Mouse (Mus musculus) embryonic facial prominence, embryonic 11.5 days (tissue): ENCODE measurements around the gene Tanc1. TPM values are rescaled to one million over a fixed set of nuclear protein-coding genes. Genes with fewer than 3 reads are reported as not detected.

ENCODE experiments used
- ATAC-seq: fragments of 200-750 bp; cut with Nextera tagmentation; replicated peaks from 2 replicates; pipeline ENCODE4 v1.8.0; 2017; ENCODE audit warnings: low read depth; ENCODE audit not compliant: insufficient number of reproducible peaks, low FRiP score, low TSS enrichment
- DNase-seq: peaks from one replicate; pipeline ENCODE4 v3.0.0-alpha.2; 2015; ENCODE audit warnings: low spot score
- H3K27ac ChIP-seq: fragments of 300-500 bp; sonication (generic); replicated peaks from 2 replicates; pipeline ENCODE4 v1.5.1; 2014; ENCODE audit warnings: mild to moderate bottlenecking, low read depth, low read length, control low read depth
- H3K27me3 ChIP-seq: fragments of 300-500 bp; sonication (generic); 2 replicates; pipeline ENCODE4 v1.6.1; 2014; ENCODE audit warnings: mild to moderate bottlenecking, low read length, moderate library complexity, mixed read lengths; ENCODE audit not compliant: control insufficient read depth, insufficient read depth
- H3K36me3 ChIP-seq: fragments of 300-500 bp; sonication (generic); replicated peaks from 2 replicates; pipeline ENCODE4 v1.6.1; 2014; ENCODE audit warnings: low read depth, mild to moderate bottlenecking, low read length, moderate library complexity, mixed read lengths; ENCODE audit not compliant: control insufficient read depth, insufficient read depth
- H3K4me1 ChIP-seq: fragments of 300-500 bp; sonication (generic); 2 replicates; pipeline ENCODE4 v1.6.1; 2014; ENCODE audit warnings: low read length, mixed read lengths; ENCODE audit not compliant: control insufficient read depth, insufficient read depth
- H3K4me2 ChIP-seq: fragments of 300-500 bp; sonication (generic); 2 replicates; pipeline ENCODE4 v1.6.1; 2014; ENCODE audit warnings: low read depth, mild to moderate bottlenecking, control low read depth, low read length, moderate library complexity
- H3K4me3 ChIP-seq: fragments of 300-500 bp; sonication (generic); 2 replicates; pipeline ENCODE4 v1.5.1; 2014; ENCODE audit warnings: low read depth, low read length, control low read depth
- H3K9ac ChIP-seq: fragments of 300-500 bp; sonication (generic); replicated peaks from 2 replicates; pipeline ENCODE4 v1.6.1; 2014; ENCODE audit warnings: mild to moderate bottlenecking, control low read depth, low read length
- H3K9me3 ChIP-seq: fragments of 300-500 bp; sonication (generic); replicated peaks from 2 replicates; pipeline ENCODE4 v1.6.1; 2016; ENCODE audit warnings: mild to moderate bottlenecking, low read length, inconsistent platforms, mixed read lengths; ENCODE audit not compliant: control insufficient read depth
- WGBS: fragments of 180-500 bp; shearing (Covaris S2); extraction: QIAGEN DNeasy Blood & Tissue Kit; methylation state at CpG from one replicate; pipeline ENCODE4 v1.1.7; 2014; 5-methylcytosine and 5-hydroxymethylcytosine counted together
- polyA plus RNA-seq: library from polyadenylated mRNA; unstranded; fragments of >200 nt; fragmentation: Nextera tagmentation; extraction: Ambion mirVana; gene quantifications from 2 replicates; pipeline ENCODE4 v1.2.1, GENCODE M21; 2014

Tanc1 gene
- polyA plus RNA-seq, 1 experiment from 2014 or later: 22.7 TPM

- DNase-seq: no peak
- Histone ChIP-seq H3K9ac (no peak overlapping the region), H3K4me3 (no peak overlapping the region), H3K4me2 (no peak overlapping the region), H3K4me1 (peaks cover 3% of the 10 kb centered on the region; the same call in 1 of the 2 replicates), H3K27me3 (no peaks in the 10 kb centered on the region), H3K36me3 (no peaks in the 10 kb centered on the region), H3K27ac (no peak overlapping the region), H3K9me3 (no peaks in the 10 kb centered on the region)
- ATAC-seq: no peak
- WGBS: 80% methylated on average over 2 of the region's 2 CpGs
Observed at GRCm38 (mm10) chr2:59616890-59617289, 5.0 kb downstream of the Tanc1 start.

GRCm38 (mm10) chr2:59618996-59619395 is 7.2 kb downstream of the Tanc1 start:
- H3K4me1 ChIP-seq: no peaks in the 10 kb centered on the region; the same call in 1 of the 2 replicates
- 87% methylated on average over 7 of the region's 7 CpGs for WGBS
- H3K4me2 ChIP-seq: no peak overlapping the region
- no peaks in the 10 kb centered on the region for H3K9me3 ChIP-seq
- ATAC-seq: no peak
- H3K27ac ChIP-seq: no peak overlapping the region
- DNase-seq: no peak
- H3K36me3 ChIP-seq: no peaks in the 10 kb centered on the region
- no peak overlapping the region for H3K4me3 ChIP-seq
- no peaks in the 10 kb centered on the region for H3K27me3 ChIP-seq
- no peak overlapping the region for H3K9ac ChIP-seq

- H3K27me3 ChIP-seq: no peaks in the 10 kb centered on the region
- no peaks in the 10 kb centered on the region for H3K9me3 ChIP-seq
- WGBS: 85% methylated on average over 5 of the region's 5 CpGs
- no peak overlapping the region for H3K9ac ChIP-seq
- H3K4me1 ChIP-seq: no peaks in the 10 kb centered on the region; the same call in 1 of the 2 replicates
- no peak for ATAC-seq
- H3K36me3 ChIP-seq: no peaks in the 10 kb centered on the region
- H3K27ac ChIP-seq: no peak overlapping the region
- H3K4me2 ChIP-seq: no peak overlapping the region
- no peak overlapping the region for H3K4me3 ChIP-seq
- DNase-seq: no peak
Observed at GRCm38 (mm10) chr2:59620601-59621000, 8.8 kb downstream of the Tanc1 start.

- Histone ChIP-seq H3K4me2 (no peak overlapping the region), H3K9ac (no peak overlapping the region), H3K27me3 (no peaks in the 10 kb centered on the region), H3K9me3 (no peaks in the 10 kb centered on the region), H3K4me1 (no peaks in the 10 kb centered on the region; the same call in 1 of the 2 replicates), H3K27ac (no peak overlapping the region), H3K4me3 (no peak overlapping the region), H3K36me3 (no peaks in the 10 kb centered on the region)
- DNase-seq (peak; percentile 85), ATAC-seq (peak; percentile 68)
- 38% methylated on average over 6 of the region's 6 CpGs for WGBS
Observed at GRCm38 (mm10) chr2:59622514-59623139, 10.8 kb downstream of the Tanc1 start.

GRCm38 (mm10) chr2:59623858-59624257 is 12.0 kb downstream of the Tanc1 start:
- ATAC-seq: no peak
- WGBS: 72% methylated on average over 5 of the region's 5 CpGs

GRCm38 (mm10) chr2:59625416-59625815 is 13.6 kb downstream of the Tanc1 start:
- Histone ChIP-seq H3K27me3 (no peaks in the 10 kb centered on the region), H3K9me3 (no peaks in the 10 kb centered on the region), H3K27ac (no peak overlapping the region), H3K4me2 (no peak overlapping the region), H3K4me3 (no peak overlapping the region), H3K9ac (no peak overlapping the region), H3K36me3 (no peaks in the 10 kb centered on the region), H3K4me1 (no peaks in the 10 kb centered on the region; the same call in 1 of the 2 replicates)
- WGBS: 81% methylated on average over 2 of the region's 2 CpGs
- ATAC-seq: no peak
- no peak for DNase-seq

More at GRCm38 (mm10) chr2:59623858-59624257, 12.0 kb downstream of the Tanc1 start:
- Histone ChIP-seq H3K27ac (no peak overlapping the region), H3K9me3 (no peaks in the 10 kb centered on the region), H3K4me2 (no peak overlapping the region), H3K4me3 (no peak overlapping the region), H3K36me3 (no peaks in the 10 kb centered on the region), H3K9ac (no peak overlapping the region), H3K27me3 (no peaks in the 10 kb centered on the region), H3K4me1 (no peaks in the 10 kb centered on the region; the same call in 1 of the 2 replicates)
- no peak for DNase-seq

- Histone ChIP-seq H3K4me1 (no peaks in the 10 kb centered on the region; the same call in 1 of the 2 replicates), H3K9ac (no peak overlapping the region), H3K27me3 (no peaks in the 10 kb centered on the region), H3K4me2 (no peak overlapping the region), H3K36me3 (no peaks in the 10 kb centered on the region), H3K4me3 (no peak overlapping the region), H3K9me3 (no peaks in the 10 kb centered on the region), H3K27ac (no peak overlapping the region)
- DNase-seq (no peak), ATAC-seq (no peak)
- WGBS: 71% methylated on average over 8 of the region's 8 CpGs
Observed at GRCm38 (mm10) chr2:59625927-59626326, 14.1 kb downstream of the Tanc1 start.

GRCm38 (mm10) chr2:59626422-59626821 is 14.6 kb downstream of the Tanc1 start:
- no peak for ATAC-seq
- H3K4me2 ChIP-seq: no peak overlapping the region
- no peaks in the 10 kb centered on the region for H3K9me3 ChIP-seq
- WGBS: 68% methylated on average over 3 of the region's 3 CpGs
- no peak overlapping the region for H3K27ac ChIP-seq
- DNase-seq: no peak
- no peaks in the 10 kb centered on the region for H3K27me3 ChIP-seq
- no peak overlapping the region for H3K4me3 ChIP-seq
- no peaks in the 10 kb centered on the region for H3K36me3 ChIP-seq
- H3K4me1 ChIP-seq: no peaks in the 10 kb centered on the region; the same call in 1 of the 2 replicates
- no peak overlapping the region for H3K9ac ChIP-seq
